ENCODE assay signal across 33 mouse cellular contexts in genomic region chr19:45239191-45239590, GRCm38 (mm10). TPM values are rescaled to one million over a fixed set of nuclear protein-coding genes. Genes with fewer than 3 reads are reported as not detected.
DNase-seq lines count a peak whose midpoint lies in the region; ATAC-seq and TF ChIP-seq lines count a peak whose summit lies in the region.
"Had no signal": no experiment of that assay in that cellular context is flagged by ENCODE, and none has a peak within 500 bp of the region (broad histone marks: within the 10 kb centered on the region; RNA-seq: fewer than 3 reads in every experiment).

No protein-coding gene starts in this region.

- H3K9me3 ChIP-seq in hindbrain, embryonic 14.5 days (ENCODE audit: control insufficient read depth, low read length), result no peaks in the 10 kb centered on the region
- no peaks in the 10 kb centered on the region for H3K9me3 ChIP-seq in hindbrain, postnatal 0 days (ENCODE audit: low read length)
- no peaks in the 10 kb centered on the region for H3K9me3 ChIP-seq in neural tube, embryonic 13.5 days
- H3K9me3 ChIP-seq: embryonic facial prominence, embryonic 12.5 days; embryonic facial prominence, embryonic 15.5 days; heart, embryonic 10.5 days; heart, embryonic 13.5 days; intestine, embryonic 15.5 days had no signal

- no peaks in the 10 kb centered on the region for H3K36me3 ChIP-seq in hindbrain, embryonic 14.5 days (replicated peaks; ENCODE audit: control insufficient read depth, insufficient read depth)
- H3K36me3 ChIP-seq in hindbrain, postnatal 0 days (ENCODE audit: insufficient read depth, low read length), result no peaks in the 10 kb centered on the region
- H3K36me3 ChIP-seq in neural tube, embryonic 13.5 days, result no peaks in the 10 kb centered on the region
- H3K36me3 ChIP-seq: embryonic facial prominence, embryonic 12.5 days; embryonic facial prominence, embryonic 15.5 days; G1E; heart, embryonic 10.5 days; heart, embryonic 13.5 days; intestine, embryonic 15.5 days had no signal

- no peak for TF ChIP-seq CTCF in gastrocnemius, adult 2 months (IDR thresholded peaks at IDR 0.05)
- TF ChIP-seq CTCF in hindbrain, postnatal 0 days (IDR thresholded peaks at IDR 0.05; ENCODE audit: low read depth), result no peak

- no peak for ATAC-seq in hindbrain, embryonic 14.5 days (ENCODE audit: low FRiP score)
- no peak for ATAC-seq in hindbrain, postnatal 0 days
- ATAC-seq in neural tube, embryonic 13.5 days (ENCODE audit: low read depth), result no peak
- ATAC-seq: forebrain, embryonic 14.5 days; forebrain, postnatal 0 days; intestine, embryonic 15.5 days; Patski had no signal

- WGBS in hindbrain, embryonic 14.5 days, result 13% methylated on average over 1 of the region's 1 CpGs
- 8% methylated on average over 1 of the region's 1 CpGs for WGBS in hindbrain, postnatal 0 days
- 3% methylated on average over 1 of the region's 1 CpGs for WGBS in neural tube, embryonic 13.5 days

- peak overlapping the region; percentile 54; the same call in 1 of the 2 replicates for H3K4me2 ChIP-seq in hindbrain, embryonic 14.5 days (replicated peaks)
- H3K4me2 ChIP-seq in hindbrain, postnatal 0 days (ENCODE audit: low read depth, low read length), result no peak overlapping the region
- peak overlapping the region; percentile 75 for H3K4me2 ChIP-seq in neural tube, embryonic 13.5 days
- H3K4me2 ChIP-seq: embryonic facial prominence, embryonic 12.5 days; embryonic facial prominence, embryonic 15.5 days; heart, embryonic 13.5 days; intestine, embryonic 15.5 days had no signal

- no peak overlapping the region for H3K4me3 ChIP-seq in gastrocnemius, adult 2 months
- no peak overlapping the region for H3K4me3 ChIP-seq in hindbrain, embryonic 14.5 days (replicated peaks; ENCODE audit: low read length)
- no peak overlapping the region for H3K4me3 ChIP-seq in hindbrain, postnatal 0 days (ENCODE audit: low read length)
- H3K4me3 ChIP-seq in neural tube, embryonic 13.5 days, result no peak overlapping the region; the same call in 1 of the 2 replicates
- H3K4me3 ChIP-seq: embryonic facial prominence, embryonic 12.5 days; embryonic facial prominence, embryonic 15.5 days; heart, adult 2 months; heart, embryonic 10.5 days; heart, embryonic 13.5 days; intestine, embryonic 15.5 days had no signal

- intact Hi-C loops in gastrocnemius, adult 2 months (cut with DNase I), result no loop called here

- peaks cover 92% of the 10 kb centered on the region for H3K27me3 ChIP-seq in hindbrain, embryonic 14.5 days (ENCODE audit: control insufficient read depth, insufficient read depth, low read length)
- peaks cover 81% of the 10 kb centered on the region for H3K27me3 ChIP-seq in hindbrain, postnatal 0 days (ENCODE audit: insufficient read depth, low read length)
- H3K27me3 ChIP-seq in neural tube, embryonic 13.5 days, result peaks cover 96% of the 10 kb centered on the region

- H3K4me1 ChIP-seq in hindbrain, embryonic 14.5 days (replicated peaks; ENCODE audit: control insufficient read depth, insufficient read depth, low read length), result 0 out of 2 replicates have a peak, but pooled peaks cover 6% of the 10 kb centered on the region
- no peaks in the 10 kb centered on the region for H3K4me1 ChIP-seq in hindbrain, postnatal 0 days (ENCODE audit: insufficient read depth, low read length)
- peaks cover 66% of the 10 kb centered on the region for H3K4me1 ChIP-seq in neural tube, embryonic 13.5 days (replicated peaks)

- H3K9ac ChIP-seq in hindbrain, embryonic 14.5 days, result no peak overlapping the region
- H3K9ac ChIP-seq in hindbrain, postnatal 0 days (replicated peaks; ENCODE audit: low read length), result no peak overlapping the region
- no peak overlapping the region for H3K9ac ChIP-seq in neural tube, embryonic 13.5 days
- H3K9ac ChIP-seq: embryonic facial prominence, embryonic 12.5 days; embryonic facial prominence, embryonic 15.5 days; forebrain, postnatal 0 days; heart, embryonic 13.5 days; intestine, embryonic 15.5 days had no signal

- DNase-seq in gastrocnemius, adult 2 months, result no peak
- DNase-seq in gastrocnemius, adult 18-20 months (ENCODE audit: low spot score), result no peak
- DNase-seq in hindbrain, embryonic 14.5 days (ENCODE audit: low spot score), result no peak
- no peak for DNase-seq in hindbrain, postnatal 0 days (ENCODE audit: low spot score)
- DNase-seq in neural tube, embryonic 10.5 days (ENCODE audit: extremely low spot score, low spot score), result no peak
- DNase-seq in adrenal gland, postnatal 10 days, result no peak
- DNase-seq: adrenal gland, postnatal 14 days; cerebellum, adult 11 months; cerebellum, adult 2 months; cerebellum, adult 9-11 months; cerebellum, postnatal 36 days; forebrain, postnatal 0 days; gastrocnemius, postnatal 10 days; gastrocnemius, postnatal 36 days; heart, adult 2 months; heart, postnatal 14 days; heart, postnatal 4 days; kidney, adult 11 months had no signal

- peak overlapping the region; percentile 98 for H3K27ac ChIP-seq in gastrocnemius, adult 2 months
- no peak overlapping the region for H3K27ac ChIP-seq in hindbrain, embryonic 14.5 days
- H3K27ac ChIP-seq in hindbrain, postnatal 0 days, result no peak overlapping the region
- H3K27ac ChIP-seq in neural tube, embryonic 13.5 days (replicated peaks), result no peak overlapping the region
- H3K27ac ChIP-seq: embryonic facial prominence, embryonic 12.5 days; embryonic facial prominence, embryonic 15.5 days; heart, adult 2 months; heart, embryonic 10.5 days; heart, embryonic 13.5 days; intestine, embryonic 15.5 days had no signal

RNA-seq across cellular contexts. Expression of gene Lbx1, which starts 3.6 kb away (rescaled TPM):
- total RNA-seq in gastrocnemius, adult 2 months (2021), result 10 to 100 TPM; 46.0 to 66.8 TPM
- total RNA-seq in gastrocnemius, adult 18-20 months (2021), result 10 to 100 TPM; 62.4 to 63.1 TPM
- 18.5 and 20.4 TPM in 2 replicates for polyA plus RNA-seq in hindbrain, embryonic 14.5 days (2014; fragmentation: Nextera tagmentation; extraction: Ambion mirVana)
- 27.0 and 32.2 TPM in 2 replicates for total RNA-seq in hindbrain, postnatal 0 days (2014; rRNA removed)
- 9.2 and 9.6 TPM in 2 replicates for polyA plus RNA-seq in hindbrain, postnatal 0 days (2015; fragmentation: Nextera tagmentation; extraction: Ambion mirVana)
- 16.0 and 16.9 TPM in 2 replicates for polyA plus RNA-seq in neural tube, embryonic 13.5 days (2015; fragmentation: Nextera tagmentation; extraction: Ambion mirVana)
- 1 to 10 TPM in 1 of 2 experiments, under 1 TPM in 1; 0.30 to 1.4 TPM for total RNA-seq in adrenal gland, postnatal 10 days (2021)
- total RNA-seq: adrenal gland, postnatal 14 days; CH12.LX; forebrain, postnatal 0 days; G1E; granulocyte monocyte progenitor cell, adult 5-6 weeks; heart, postnatal 14 days; heart, postnatal 4 days had no signal
- polyA plus RNA-seq: cortical plate, adult 2 months; forebrain, embryonic 11.5 days; forebrain, embryonic 14.5 days; forebrain, postnatal 0 days; frontal cortex, adult 2 months; G1E; heart, adult 2 months; heart, embryonic 13.5 days; heart, embryonic 16.5 days; Patski had no signal

Comparison
In these comparisons a context has a peak if more than half of its experiments do, and no peak if none do; other contexts are left out.
1. RNA of gene Lbx1, which starts 3.6 kb away (total RNA-seq): 46.0 to 66.8 TPM in gastrocnemius, adult 2 months, 62.4 to 63.1 TPM in gastrocnemius, adult 18-20 months and 27.0 to 32.2 TPM in hindbrain, postnatal 0 days; 0.30 to 1.4 TPM in adrenal gland, postnatal 10 days; every median in the first group is over 10 times any median in the second.